Mouse (Mus musculus): ENCODE results near the gene Scn3a. TPM values are rescaled to one million over a fixed set of nuclear protein-coding genes. Genes with fewer than 3 reads are reported as not detected.
A peak's percentile ranks its signal among the peaks of the same experiment; 100 is the strongest.
"Not testable (repeated sequence)": the region's sequence is repeated elsewhere in the genome, so short reads cannot be mapped to it uniquely, and the experiment has no call there.

The Scn3a gene
- total RNA-seq, 4 experiments from 2014 or later, result 29.8 to 40.6 (median 34.1) TPM

- no peak for DNase-seq (ENCODE audit: low spot score in 2 of 2)
These were observed 77.0 kb downstream of the Scn3a start for GRCm38 (mm10) chr2:65490450-65490849.

GRCm38 (mm10) chr2:65483434-65483833 lies 84.0 kb downstream of the Scn3a start:
- DNase-seq (ENCODE audit: low spot score in 2 of 2), result no peak

- no peak for DNase-seq (ENCODE audit: low spot score in 2 of 2)
These were observed 86.3 kb downstream of the Scn3a start for GRCm38 (mm10) chr2:65481007-65481672.

- DNase-seq (ENCODE audit: low spot score in 2 of 2), result peak in 1 of 2 experiments; percentile 13
These were observed 96.0 kb downstream of the Scn3a start for GRCm38 (mm10) chr2:65471311-65471882.

- DNase-seq (ENCODE audit: low spot score in 2 of 2), result no peak
These were observed 101.7 kb downstream of the Scn3a start for GRCm38 (mm10) chr2:65465694-65466093.

- DNase-seq (ENCODE audit: low spot score in 2 of 2), result no peak
These were observed 113.7 kb downstream of the Scn3a start for GRCm38 (mm10) chr2:65453763-65454162.

GRCm38 (mm10) chr2:65451401-65452078 lies 115.9 kb downstream of the Scn3a start:
- DNase-seq (ENCODE audit: low spot score in 2 of 2), result not testable (repeated sequence)

GRCm38 (mm10) chr2:65450449-65451360 lies 116.7 kb downstream of the Scn3a start:
- DNase-seq (ENCODE audit: low spot score in 2 of 2), result peak in 1 of 2 experiments; percentile 19

GRCm38 (mm10) chr2:65449126-65449828 lies 118.2 kb downstream of the Scn3a start:
- DNase-seq (ENCODE audit: low spot score in 2 of 2), result no peak

- DNase-seq (ENCODE audit: low spot score in 2 of 2), result no peak
These were observed 124.3 kb downstream of the Scn3a start for GRCm38 (mm10) chr2:65443082-65443481.

- DNase-seq (ENCODE audit: low spot score in 2 of 2), result peak; percentile 39 to 43
These were observed 125.9 kb downstream of the Scn3a start for GRCm38 (mm10) chr2:65441566-65441965.

- DNase-seq (ENCODE audit: low spot score in 2 of 2), result peak; percentile 20 to 24
These were observed 126.3 kb downstream of the Scn3a start for GRCm38 (mm10) chr2:65441110-65441509.

- DNase-seq (ENCODE audit: low spot score in 2 of 2), result no peak
These were observed 130.5 kb downstream of the Scn3a start for GRCm38 (mm10) chr2:65436917-65437316.

GRCm38 (mm10) chr2:65423501-65423900 lies 143.9 kb downstream of the Scn3a start:
- no peak for DNase-seq (ENCODE audit: low spot score in 2 of 2)

- DNase-seq (ENCODE audit: low spot score in 2 of 2), result no peak
These were observed 145.9 kb downstream of the Scn3a start for GRCm38 (mm10) chr2:65421259-65422255.

- DNase-seq (ENCODE audit: low spot score in 2 of 2), result no peak
These were observed 148.8 kb downstream of the Scn3a start for GRCm38 (mm10) chr2:65418608-65419007.

GRCm38 (mm10) chr2:65416535-65416934 lies 150.9 kb downstream of the Scn3a start:
- no peak for DNase-seq (ENCODE audit: low spot score in 2 of 2)

GRCm38 (mm10) chr2:65415294-65415693 lies 152.1 kb downstream of the Scn3a start:
- DNase-seq (ENCODE audit: low spot score in 2 of 2), result no peak

- peak; percentile 65 to 74 for DNase-seq (ENCODE audit: low spot score in 2 of 2)
These were observed 152.6 kb downstream of the Scn3a start for GRCm38 (mm10) chr2:65414806-65415281.
